Mouse (Mus musculus): ENCODE measurements around the gene Nme1. TPM values are rescaled to one million over a fixed set of nuclear protein-coding genes. Genes with fewer than 3 reads are reported as not detected.
A peak's percentile ranks its signal among the peaks of the same experiment; 100 is the strongest.

The Nme1 gene
- polyA plus RNA-seq, 1 experiment from 2014 or later = 146 TPM

DNA sequence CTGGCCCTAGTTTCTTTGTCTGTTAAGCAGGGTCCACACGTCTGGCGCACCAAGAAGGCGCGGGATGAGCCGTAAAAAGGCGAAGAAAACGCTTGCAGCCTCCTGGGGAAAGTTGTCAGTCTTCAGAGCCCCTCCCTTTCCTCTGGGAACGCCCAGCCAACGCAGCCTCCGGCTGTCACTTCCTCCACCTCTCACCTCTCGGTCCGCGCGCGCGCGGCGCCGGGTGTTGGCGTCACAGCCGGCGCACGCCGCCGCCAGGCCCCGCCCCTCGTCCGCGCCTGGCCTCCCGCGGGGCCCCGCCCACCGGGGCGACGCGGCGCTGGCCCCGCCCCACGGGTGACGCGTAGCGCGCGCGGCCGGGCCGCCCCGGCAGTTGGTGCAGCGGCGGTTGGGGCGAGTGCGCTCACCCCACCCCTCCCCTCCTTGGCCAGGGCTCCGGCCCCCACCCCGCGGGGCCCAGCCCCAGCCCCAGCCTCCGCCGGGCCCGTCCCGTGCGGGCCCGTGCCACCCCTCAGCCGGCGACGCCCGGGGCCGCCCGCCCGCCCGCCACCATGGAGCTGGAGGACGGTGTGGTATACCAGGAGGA lies 27.5 kb upstream of the Nme1 start, which contains the start of gene Spag9:
Gene Spag9 (plus strand): TSS at position 372 of the 586 bp plus-strand sequence.
- WGBS = under 1% methylated on average over 45 of the region's 70 CpGs
- Histone ChIP-seq H3K9me3 (ENCODE audit: control insufficient read depth) (no peaks in the 10 kb centered on the region), H3K4me1 (replicated peaks; ENCODE audit: control insufficient read depth, insufficient read depth, low read length) (0 out of 2 replicates have a peak, but pooled peaks cover 7% of the 10 kb centered on the region), H3K4me3 (ENCODE audit: low read depth, low read length) (peak within 1 kb of the TSS; percentile 98), H3K27me3 (replicated peaks; ENCODE audit: control insufficient read depth, insufficient read depth, low read length) (no peaks in the 10 kb centered on the region), H3K4me2 (replicated peaks; ENCODE audit: low read depth) (peak within 1 kb of the TSS; percentile 80), H3K9ac (ENCODE audit: low read depth, low read length) (peak within 1 kb of the TSS; percentile 97), H3K27ac (ENCODE audit: low read depth, low read length) (peak within 1 kb of the TSS; percentile 97), H3K36me3 (ENCODE audit: control insufficient read depth, insufficient read depth) (no peaks in the 10 kb centered on the region)
- peak; percentile 90 for ATAC-seq
- TF ChIP-seq CTCF (IDR thresholded peaks at IDR 0.05; ENCODE audit: low read depth) = no peak

DNA sequence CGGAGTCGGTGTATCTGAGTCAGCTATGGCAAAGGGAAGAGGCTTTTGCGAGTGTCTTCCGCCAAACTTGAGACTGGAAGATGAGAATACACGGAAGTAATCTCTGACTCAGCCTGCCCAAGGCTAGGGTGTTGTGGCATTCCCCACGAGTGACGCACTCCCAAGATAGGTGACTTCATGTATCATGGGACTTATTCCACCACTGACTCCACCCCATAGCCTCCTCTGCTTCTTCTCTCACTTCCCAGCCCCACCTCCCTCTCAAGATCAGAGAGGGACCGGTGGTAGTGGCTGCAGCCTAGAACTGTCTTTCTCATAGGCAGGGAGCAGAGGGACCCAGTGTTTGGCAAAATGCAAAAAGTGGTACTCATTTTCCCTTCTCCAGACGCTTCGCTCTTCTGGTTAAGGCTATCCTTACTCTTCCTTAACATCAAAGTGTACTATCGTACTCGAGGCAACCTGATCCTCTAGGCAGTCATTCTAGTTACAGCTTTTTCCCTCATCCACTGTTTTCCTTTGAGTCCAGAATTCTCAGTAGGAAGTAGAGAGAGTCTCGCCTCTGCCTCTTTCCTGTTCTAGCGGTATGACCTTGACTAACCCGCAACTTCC lies 26.9 kb upstream of the Nme1 start:
- Histone ChIP-seq H3K9me3 (ENCODE audit: control insufficient read depth) (no peaks in the 10 kb centered on the region), H3K4me1 (replicated peaks; ENCODE audit: control insufficient read depth, insufficient read depth, low read length) (0 out of 2 replicates have a peak, but pooled peaks cover 7% of the 10 kb centered on the region), H3K27ac (ENCODE audit: low read depth, low read length) (peak overlapping the region; percentile 97), H3K4me3 (ENCODE audit: low read depth, low read length) (peak overlapping the region; percentile 98), H3K9ac (ENCODE audit: low read depth, low read length) (peak overlapping the region; percentile 97), H3K27me3 (replicated peaks; ENCODE audit: control insufficient read depth, insufficient read depth, low read length) (no peaks in the 10 kb centered on the region), H3K4me2 (replicated peaks; ENCODE audit: low read depth) (peak overlapping the region; percentile 80), H3K36me3 (ENCODE audit: control insufficient read depth, insufficient read depth) (no peaks in the 10 kb centered on the region)
- TF ChIP-seq CTCF (IDR thresholded peaks at IDR 0.05; ENCODE audit: low read depth) = no peak
- ATAC-seq = peak; percentile 81
- WGBS = 2% methylated on average over 15 of the region's 15 CpGs

DNA sequence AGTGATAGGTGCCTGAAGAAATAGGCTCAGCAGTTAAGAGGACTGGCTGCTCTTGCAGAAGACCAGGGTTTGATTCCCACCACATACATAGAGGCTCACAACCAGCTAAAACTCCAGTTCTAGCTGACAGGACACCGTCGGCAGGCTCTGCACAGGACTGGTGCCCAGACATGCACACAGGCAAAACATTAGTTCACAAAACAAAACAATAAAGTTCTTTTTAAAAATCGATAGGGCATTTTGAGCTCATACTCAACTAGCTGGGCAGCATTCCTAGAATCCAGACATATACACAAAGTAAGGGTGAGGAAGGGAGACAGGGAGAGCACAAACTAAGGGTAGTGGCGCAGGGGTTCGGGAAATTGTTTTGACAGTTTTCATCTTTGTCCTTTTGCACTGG lies 26.2 kb upstream of the Nme1 start:
- ATAC-seq = no peak
- peak overlapping the region; percentile 97; the same call in 1 of the 2 replicates for H3K9ac ChIP-seq (ENCODE audit: low read depth, low read length)
- no peak for TF ChIP-seq CTCF (IDR thresholded peaks at IDR 0.05; ENCODE audit: low read depth)
- H3K4me3 ChIP-seq (ENCODE audit: low read depth, low read length) = peak overlapping the region; percentile 98; the same call in 1 of the 2 replicates
- peak overlapping the region; percentile 97 for H3K27ac ChIP-seq (ENCODE audit: low read depth, low read length)
- 47% methylated on average over 5 of the region's 5 CpGs for WGBS
- peak overlapping the region; percentile 80 for H3K4me2 ChIP-seq (replicated peaks; ENCODE audit: low read depth)
- H3K36me3 ChIP-seq (ENCODE audit: control insufficient read depth, insufficient read depth) = no peaks in the 10 kb centered on the region
- 0 out of 2 replicates have a peak, but pooled peaks cover 7% of the 10 kb centered on the region for H3K4me1 ChIP-seq (replicated peaks; ENCODE audit: control insufficient read depth, insufficient read depth, low read length)
- no peaks in the 10 kb centered on the region for H3K27me3 ChIP-seq (replicated peaks; ENCODE audit: control insufficient read depth, insufficient read depth, low read length)
- no peaks in the 10 kb centered on the region for H3K9me3 ChIP-seq (ENCODE audit: control insufficient read depth)

DNA sequence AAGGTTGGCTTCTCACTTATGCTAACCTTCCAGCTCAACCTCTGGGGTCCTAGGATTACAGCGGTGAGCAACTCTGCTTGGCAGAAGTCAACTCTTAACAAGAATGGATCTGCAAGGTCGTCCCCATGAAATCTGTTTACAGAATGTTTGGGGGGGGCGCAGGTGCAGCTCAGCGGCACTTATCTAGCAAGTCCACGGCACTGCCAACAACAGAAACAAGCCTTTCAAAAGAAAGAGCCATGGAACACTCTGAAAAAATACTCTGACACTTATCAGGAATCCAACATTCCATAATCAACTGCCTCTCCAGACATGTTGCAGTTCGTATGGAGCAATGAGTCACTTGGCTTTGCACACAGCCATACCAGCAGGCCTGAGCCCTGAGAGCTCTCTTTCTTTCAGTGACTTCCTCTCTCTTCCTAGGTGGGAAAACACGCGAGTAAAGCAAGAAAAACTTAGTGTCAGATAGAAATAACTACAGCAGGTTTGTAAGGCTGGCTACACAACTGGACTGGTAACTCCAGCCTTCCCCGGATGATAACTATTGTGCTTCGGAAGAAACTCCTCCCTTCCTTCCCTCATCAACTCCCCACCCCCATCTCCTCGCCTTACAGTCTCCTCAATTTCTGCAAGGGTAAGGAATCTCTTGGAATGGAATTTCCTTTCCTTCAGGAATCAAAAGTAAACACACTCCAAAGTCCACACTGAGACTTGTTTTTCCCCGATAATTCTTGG lies 20.2 kb upstream of the Nme1 start:
- no peak overlapping the region for H3K4me3 ChIP-seq (ENCODE audit: low read depth, low read length)
- no peak overlapping the region for H3K9ac ChIP-seq (ENCODE audit: low read depth, low read length)
- 36% methylated on average over 12 of the region's 12 CpGs for WGBS
- H3K27ac ChIP-seq (ENCODE audit: low read depth, low read length) = peak overlapping the region; percentile 91
- peak; percentile 42 for ATAC-seq
- no peak for TF ChIP-seq CTCF (IDR thresholded peaks at IDR 0.05; ENCODE audit: low read depth)
- no peaks in the 10 kb centered on the region for H3K27me3 ChIP-seq (replicated peaks; ENCODE audit: control insufficient read depth, insufficient read depth, low read length)
- 0 out of 2 replicates have a peak, but pooled peaks cover 3% of the 10 kb centered on the region for H3K4me1 ChIP-seq (replicated peaks; ENCODE audit: control insufficient read depth, insufficient read depth, low read length)
- no peaks in the 10 kb centered on the region for H3K36me3 ChIP-seq (ENCODE audit: control insufficient read depth, insufficient read depth)
- H3K4me2 ChIP-seq (replicated peaks; ENCODE audit: low read depth) = peak overlapping the region; percentile 10; the same call in 1 of the 2 replicates
- no peaks in the 10 kb centered on the region for H3K9me3 ChIP-seq (ENCODE audit: control insufficient read depth)

DNA sequence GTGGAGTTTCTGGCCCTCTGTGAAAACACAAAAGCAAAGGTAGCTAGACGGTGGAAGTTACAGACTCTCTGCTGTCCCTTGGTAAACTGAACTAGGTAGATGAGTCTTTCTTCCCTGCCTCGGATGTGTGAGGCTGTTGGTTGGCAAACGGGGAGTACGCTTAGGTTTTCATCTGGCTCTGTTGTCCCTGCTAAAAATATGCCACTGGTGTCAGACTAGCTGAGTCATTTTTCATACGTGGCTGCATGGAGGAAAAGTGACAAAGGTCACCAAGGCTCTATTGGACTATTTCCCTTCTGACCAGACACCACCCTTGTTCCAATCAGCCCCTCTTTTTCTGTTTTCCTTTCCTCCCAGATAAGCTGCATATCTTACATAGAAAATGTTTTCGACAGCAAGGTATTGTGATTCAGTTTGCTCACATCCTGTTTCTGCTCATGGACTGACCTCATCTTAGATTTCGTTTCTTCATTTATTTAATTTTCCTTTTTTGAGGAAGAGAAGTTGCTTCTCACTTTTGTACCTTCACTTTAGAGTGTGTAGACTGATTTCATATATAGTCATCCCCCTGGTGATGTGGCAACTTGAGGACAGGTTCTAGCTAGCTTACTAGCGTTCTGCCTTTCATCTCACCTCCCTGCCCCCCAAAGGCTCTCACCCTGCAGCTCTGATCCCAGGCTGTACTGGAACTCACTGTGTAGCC lies 19.5 kb upstream of the Nme1 start:
- TF ChIP-seq CTCF (IDR thresholded peaks at IDR 0.05; ENCODE audit: low read depth) = no peak
- Histone ChIP-seq H3K4me2 (replicated peaks; ENCODE audit: low read depth) (no peak overlapping the region), H3K36me3 (ENCODE audit: control insufficient read depth, insufficient read depth) (no peaks in the 10 kb centered on the region), H3K4me1 (replicated peaks; ENCODE audit: control insufficient read depth, insufficient read depth, low read length) (0 out of 2 replicates have a peak, but pooled peaks cover 3% of the 10 kb centered on the region), H3K27ac (ENCODE audit: low read depth, low read length) (peak overlapping the region; percentile 91), H3K4me3 (ENCODE audit: low read depth, low read length) (no peak overlapping the region), H3K27me3 (replicated peaks; ENCODE audit: control insufficient read depth, insufficient read depth, low read length) (no peaks in the 10 kb centered on the region), H3K9ac (ENCODE audit: low read depth, low read length) (no peak overlapping the region), H3K9me3 (ENCODE audit: control insufficient read depth) (no peaks in the 10 kb centered on the region)
- ATAC-seq = peak; percentile 68
- WGBS = 46% methylated on average over 8 of the region's 8 CpGs

Data from intestine, postnatal 0 days (tissue).